Mouse (Mus musculus): ENCODE results near the gene Chd4. TPM values are rescaled to one million over a fixed set of nuclear protein-coding genes. Genes with fewer than 3 reads are reported as not detected.
"Not testable (repeated sequence)": the region's sequence is repeated elsewhere in the genome, so short reads cannot be mapped to it uniquely, and the experiment has no call there.

Chd4 gene
- polyA plus RNA-seq, 1 experiment, result 6.8 TPM

DNA sequence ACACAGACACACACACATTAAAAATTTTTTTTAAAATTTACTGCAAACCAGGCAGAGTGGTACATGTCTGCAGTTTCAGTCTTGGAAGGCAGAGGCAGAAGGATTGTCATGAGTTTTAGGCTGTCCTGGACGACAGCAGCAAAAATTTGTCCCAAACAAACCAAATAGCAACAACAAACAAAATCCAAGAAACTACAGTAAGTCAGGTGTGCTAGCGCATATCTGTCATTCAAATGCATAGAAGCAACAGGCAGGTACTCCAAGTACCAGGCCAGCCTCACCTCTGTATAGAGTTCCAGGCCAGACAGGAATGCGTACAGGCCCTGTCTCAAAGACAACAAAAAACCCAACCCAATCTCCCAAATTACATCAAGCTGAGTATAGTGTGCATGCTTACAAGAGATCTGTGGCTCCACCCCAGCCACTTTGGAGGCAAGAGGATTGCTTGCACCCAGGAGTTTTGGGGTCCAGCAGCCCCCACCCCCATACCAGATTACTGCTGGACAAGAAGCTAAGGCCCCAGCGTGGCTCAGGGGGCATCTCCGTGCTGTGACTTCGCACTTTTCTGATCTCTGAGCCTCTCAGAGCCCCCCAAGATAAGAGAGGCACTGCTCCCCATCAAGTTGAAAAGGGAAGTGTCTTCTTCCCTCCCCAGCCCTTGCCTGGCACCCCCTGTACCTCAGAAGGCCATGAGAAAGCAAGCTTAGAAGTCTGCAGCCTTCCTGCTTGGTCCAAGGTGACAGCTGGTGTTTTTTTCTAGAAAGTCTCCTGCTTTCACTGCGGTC, 64.2 kb downstream of the Chd4 start:
- H3K4me1 ChIP-seq (ENCODE audit: control insufficient read depth), result peaks cover 64% of the 10 kb centered on the region
- H3K4me3 ChIP-seq (replicated peaks), result no peak overlapping the region
- no peaks in the 10 kb centered on the region for H3K27me3 ChIP-seq (ENCODE audit: control insufficient read depth)
- H3K9me3 ChIP-seq (ENCODE audit: control insufficient read depth, low read length), result no peaks in the 10 kb centered on the region
- peaks cover 91% of the 10 kb centered on the region for H3K36me3 ChIP-seq (ENCODE audit: control insufficient read depth)
- no peak for TF ChIP-seq TAL1 (IDR thresholded peaks at IDR 0.05; ENCODE audit: low read length)
- no peak for TF ChIP-seq GATA1 (IDR thresholded peaks at IDR 0.05; ENCODE audit: low read length)

DNA sequence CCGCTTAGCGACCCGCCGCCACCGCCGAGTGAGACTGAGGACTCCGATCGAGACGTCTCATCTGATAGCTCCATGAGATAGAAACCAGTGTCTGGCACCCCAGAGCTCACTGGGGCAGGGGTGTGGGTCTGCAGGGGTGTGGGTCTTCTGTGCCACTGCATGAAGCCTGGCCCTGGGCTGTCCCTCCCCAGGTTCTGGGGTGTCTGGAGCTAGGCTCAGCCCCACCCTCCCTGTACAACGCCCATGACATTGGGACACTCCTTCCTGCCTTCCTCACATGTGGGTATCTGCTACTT, 64.7 kb downstream of the Chd4 start:
- H3K4me1 ChIP-seq (ENCODE audit: control insufficient read depth), result peaks cover 64% of the 10 kb centered on the region
- H3K4me3 ChIP-seq (replicated peaks), result no peak overlapping the region
- peaks cover 86% of the 10 kb centered on the region for H3K36me3 ChIP-seq (ENCODE audit: control insufficient read depth)
- no peaks in the 10 kb centered on the region for H3K9me3 ChIP-seq (ENCODE audit: control insufficient read depth, low read length)
- no peak for TF ChIP-seq GATA1 (IDR thresholded peaks at IDR 0.05; ENCODE audit: low read length)
- no peak for TF ChIP-seq TAL1 (IDR thresholded peaks at IDR 0.05; ENCODE audit: low read length)
- no peaks in the 10 kb centered on the region for H3K27me3 ChIP-seq (ENCODE audit: control insufficient read depth)

DNA sequence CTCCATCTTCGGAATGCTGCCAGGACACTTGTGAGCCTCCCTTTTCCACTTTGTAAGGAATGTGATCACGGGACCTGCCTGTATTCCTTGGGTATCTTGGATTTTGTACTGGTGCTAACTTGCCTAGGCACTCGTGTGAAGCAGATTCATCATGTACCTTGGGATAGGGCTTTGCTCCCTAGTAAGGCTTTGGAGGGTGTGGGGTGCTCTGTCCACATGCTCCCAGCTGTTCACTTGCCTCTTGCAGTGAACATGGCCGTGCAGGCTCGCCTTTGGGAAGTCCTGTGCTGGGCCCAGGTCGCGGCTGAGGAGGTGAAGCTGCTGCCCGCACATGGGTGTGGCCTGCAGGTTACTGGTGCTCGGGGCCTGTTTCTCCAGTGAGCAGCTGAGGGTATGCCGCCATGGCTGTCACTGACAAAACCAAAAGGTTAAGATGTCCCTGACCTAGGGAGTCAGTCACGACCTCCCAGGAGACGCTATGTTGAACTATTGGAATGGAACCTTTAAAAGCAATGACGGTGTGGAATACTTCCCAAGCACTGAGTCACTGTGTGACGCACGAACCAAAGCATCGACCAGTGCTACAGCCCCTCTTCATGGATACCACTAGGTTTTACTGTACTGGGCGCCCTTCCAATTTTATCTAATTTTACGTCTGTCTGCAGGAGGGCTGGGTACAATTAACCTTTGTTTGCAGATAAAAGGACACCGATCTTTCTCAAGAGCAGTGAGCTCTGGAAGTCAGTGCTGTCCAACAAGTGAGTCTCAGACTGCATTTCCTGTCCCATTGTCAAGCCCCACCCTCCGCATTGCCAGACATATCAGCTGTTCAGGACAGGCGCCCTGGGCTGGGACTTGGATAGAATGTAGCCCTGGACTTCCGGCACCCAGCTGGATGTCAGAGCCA, 65.3 kb downstream of the Chd4 start:
- Histone ChIP-seq H3K27me3 (ENCODE audit: control insufficient read depth) (no peaks in the 10 kb centered on the region), H3K36me3 (ENCODE audit: control insufficient read depth) (peaks cover 80% of the 10 kb centered on the region), H3K9me3 (ENCODE audit: control insufficient read depth, low read length) (no peaks in the 10 kb centered on the region), H3K4me3 (replicated peaks) (no peak overlapping the region), H3K4me1 (ENCODE audit: control insufficient read depth) (peaks cover 65% of the 10 kb centered on the region)
- TF ChIP-seq GATA1 (IDR thresholded peaks at IDR 0.05; ENCODE audit: low read length) (no peak), TAL1 (IDR thresholded peaks at IDR 0.05; ENCODE audit: low read length) (no peak)

DNA sequence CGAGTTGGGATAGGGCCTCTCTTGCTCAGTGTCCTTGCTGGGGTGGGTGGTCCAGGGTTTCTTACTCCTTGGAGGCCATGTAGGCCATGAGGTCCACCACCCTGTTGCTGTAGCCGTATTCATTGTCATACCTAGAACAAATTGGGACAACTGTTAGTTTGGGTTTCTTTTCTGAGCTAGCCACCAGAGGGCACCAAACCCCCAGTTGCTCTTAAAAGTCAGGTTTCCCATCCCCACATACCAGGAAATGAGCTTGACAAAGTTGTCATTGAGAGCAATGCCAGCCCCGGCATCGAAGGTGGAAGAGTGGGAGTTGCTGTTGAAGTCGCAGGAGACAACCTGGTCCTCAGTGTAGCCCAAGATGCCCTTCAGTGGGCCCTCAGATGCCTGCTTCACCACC, 66.2 kb downstream of the Chd4 start:
- H3K9me3 ChIP-seq (ENCODE audit: control insufficient read depth, low read length); H3K4me3 ChIP-seq (replicated peaks); H3K27me3 ChIP-seq (ENCODE audit: control insufficient read depth): not testable (repeated sequence)
- Histone ChIP-seq H3K4me1 (ENCODE audit: control insufficient read depth) (peaks cover 68% of the 10 kb centered on the region), H3K36me3 (ENCODE audit: control insufficient read depth) (peaks cover 80% of the 10 kb centered on the region)

- not testable (repeated sequence) for H3K4me3 ChIP-seq (replicated peaks); H3K9me3 ChIP-seq (ENCODE audit: control insufficient read depth, low read length); H3K27me3 ChIP-seq (ENCODE audit: control insufficient read depth)
- Histone ChIP-seq H3K36me3 (ENCODE audit: control insufficient read depth) (peaks cover 81% of the 10 kb centered on the region), H3K4me1 (ENCODE audit: control insufficient read depth) (peaks cover 76% of the 10 kb centered on the region)
These were observed 67.0 kb downstream of the Chd4 start for GRCm38 (mm10) chr6:125162615-125163305.

DNA sequence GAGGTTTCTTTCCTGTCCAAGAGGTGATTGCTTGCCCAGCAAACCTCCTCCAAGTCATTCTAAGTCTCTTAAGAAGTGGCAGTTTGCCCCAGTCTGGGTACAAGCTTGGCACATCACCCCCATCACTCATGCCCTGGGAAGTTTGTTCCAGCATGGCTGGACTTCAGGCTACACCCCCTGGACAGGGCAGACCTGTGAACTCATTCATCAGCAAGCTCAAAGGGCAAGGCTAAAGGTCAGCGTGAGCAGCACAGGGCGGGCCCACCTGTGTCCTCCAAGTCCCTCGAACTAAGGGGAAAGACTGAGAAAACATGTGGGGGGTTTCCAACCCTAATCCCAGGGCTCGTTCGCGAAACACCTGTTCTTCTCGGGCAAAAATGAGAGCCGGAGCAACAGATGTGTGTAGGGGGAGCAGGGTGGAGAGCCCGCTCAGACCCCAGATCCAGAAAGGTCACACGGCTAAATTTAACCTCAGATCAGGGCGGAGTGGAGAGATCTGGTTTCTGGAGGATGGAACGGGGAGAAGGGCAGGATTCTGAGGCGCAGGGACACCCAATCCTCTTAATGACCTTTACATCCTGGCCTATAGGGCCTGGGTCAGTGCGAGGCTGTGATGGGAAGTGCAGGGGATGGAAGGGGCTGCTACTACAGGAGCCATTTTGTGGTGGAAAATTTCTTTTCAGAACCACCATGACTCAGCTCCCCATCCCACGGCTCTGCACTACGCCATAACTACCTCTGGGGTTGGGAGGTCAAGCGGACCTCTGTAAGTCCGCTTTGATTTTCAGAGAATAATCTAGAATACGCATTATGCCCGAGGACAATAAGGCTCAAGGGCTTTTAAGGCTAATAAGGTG, 68.2 kb downstream of the Chd4 start:
- H3K4me1 ChIP-seq (ENCODE audit: control insufficient read depth), result peaks cover 87% of the 10 kb centered on the region
- no peaks in the 10 kb centered on the region for H3K27me3 ChIP-seq (ENCODE audit: control insufficient read depth)
- no peaks in the 10 kb centered on the region for H3K9me3 ChIP-seq (ENCODE audit: control insufficient read depth, low read length)
- H3K4me3 ChIP-seq (replicated peaks), result peak overlapping the region; percentile 77
- H3K36me3 ChIP-seq (ENCODE audit: control insufficient read depth), result peaks cover 84% of the 10 kb centered on the region
- TF ChIP-seq TAL1 (IDR thresholded peaks at IDR 0.05; ENCODE audit: low read length), result no peak
- no peak for TF ChIP-seq GATA1 (IDR thresholded peaks at IDR 0.05; ENCODE audit: low read length)

DNA sequence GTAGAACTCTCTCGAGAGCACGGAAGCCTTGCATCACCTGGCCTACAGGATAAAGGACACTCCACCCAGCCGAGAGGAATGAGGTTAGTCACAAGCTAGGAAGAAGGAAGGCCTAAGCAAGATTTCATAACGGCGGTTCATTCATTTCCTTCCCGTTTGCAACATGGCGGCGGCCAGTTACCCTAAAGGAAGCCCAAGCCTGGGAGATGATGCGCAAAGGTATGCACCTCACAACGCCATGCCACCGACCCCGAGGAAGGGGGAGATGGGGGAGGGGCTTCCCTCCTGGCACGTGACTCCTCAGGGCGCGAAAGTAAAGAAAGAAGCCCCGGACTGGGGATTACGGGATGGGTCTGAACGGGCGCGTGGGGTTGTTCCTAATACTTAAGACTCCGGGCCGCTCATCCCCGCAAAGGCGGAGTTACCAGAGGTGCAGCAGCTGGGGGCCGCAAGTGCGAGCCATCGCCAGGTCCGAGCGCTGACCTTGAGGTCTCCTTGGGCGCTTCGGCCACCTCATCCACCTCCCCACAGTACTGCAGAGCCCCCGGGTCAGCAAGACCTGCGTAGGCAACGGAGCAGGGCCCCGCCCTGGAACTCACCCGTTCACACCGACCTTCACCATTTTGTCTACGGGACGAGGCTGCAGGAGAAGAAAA, 69.0 kb downstream of the Chd4 start:
- Histone ChIP-seq H3K4me3 (replicated peaks) (peak overlapping the region; percentile 77), H3K27me3 (ENCODE audit: control insufficient read depth) (no peaks in the 10 kb centered on the region), H3K9me3 (ENCODE audit: control insufficient read depth, low read length) (no peaks in the 10 kb centered on the region), H3K36me3 (ENCODE audit: control insufficient read depth) (peaks cover 84% of the 10 kb centered on the region), H3K4me1 (ENCODE audit: control insufficient read depth) (peaks cover 88% of the 10 kb centered on the region)
- TF ChIP-seq GATA1 (IDR thresholded peaks at IDR 0.05; ENCODE audit: low read length) (no peak), TAL1 (IDR thresholded peaks at IDR 0.05; ENCODE audit: low read length) (no peak)

DNA sequence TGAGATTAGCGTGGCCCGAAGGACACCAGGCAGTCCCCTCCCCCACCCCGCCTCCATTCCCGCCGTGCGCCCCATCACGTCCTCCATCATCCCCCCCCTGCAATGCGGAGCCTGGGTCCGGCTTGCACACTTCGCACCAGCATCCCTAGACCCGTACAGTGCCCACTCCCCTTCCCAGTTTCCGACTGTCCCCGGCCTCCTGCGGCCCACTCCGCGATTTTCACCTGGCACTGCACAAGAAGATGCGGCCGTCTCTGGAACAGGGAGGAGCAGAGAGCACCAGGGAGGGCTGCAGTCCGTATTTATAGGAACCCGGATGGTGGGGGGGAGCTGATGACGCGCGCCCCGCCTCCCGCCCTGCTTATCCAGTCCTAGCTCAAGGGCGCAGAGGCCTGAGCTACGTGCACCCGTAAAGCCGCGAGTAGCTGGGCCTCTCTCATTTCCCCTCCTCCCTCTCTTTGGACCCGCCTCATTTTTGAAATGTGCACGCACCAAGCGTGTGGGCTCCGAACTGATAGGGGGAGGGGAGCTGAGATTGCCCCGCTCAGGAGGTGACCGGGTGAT, 69.6 kb downstream of the Chd4 start:
- peaks cover 84% of the 10 kb centered on the region for H3K36me3 ChIP-seq (ENCODE audit: control insufficient read depth)

More for the DNA sequence above, 69.6 kb downstream of the Chd4 start:
- peak overlapping the region; percentile 77 for H3K4me3 ChIP-seq (replicated peaks)
- TF ChIP-seq GATA1 (IDR thresholded peaks at IDR 0.05; ENCODE audit: low read length) (no peak), TAL1 (IDR thresholded peaks at IDR 0.05; ENCODE audit: low read length) (no peak)
- H3K4me1 ChIP-seq (ENCODE audit: control insufficient read depth), result peaks cover 82% of the 10 kb centered on the region
- H3K9me3 ChIP-seq (ENCODE audit: control insufficient read depth, low read length), result no peaks in the 10 kb centered on the region
- no peaks in the 10 kb centered on the region for H3K27me3 ChIP-seq (ENCODE audit: control insufficient read depth)
